Mouse (Mus musculus): ENCODE measurements around the gene Tmem63b. TPM values are rescaled to one million over a fixed set of nuclear protein-coding genes. Genes with fewer than 3 reads are reported as not detected.

Tmem63b gene
- total RNA-seq, 2 experiments from 2014 or later, result 178 to 186 TPM

Other genes with a start within 250 kb of the Tmem63b start
- 1 to 10 TPM; 5.2 to 6.1 TPM for gene Spats1, start 211.5 kb downstream of the Tmem63b start, total RNA-seq (2021)
- 10 to 100 TPM; 23.0 to 24.6 TPM for gene Aars2, start 180.1 kb downstream of the Tmem63b start, total RNA-seq (2021)
- gene Tcte1, start 163.5 kb downstream of the Tmem63b start, total RNA-seq (2021), result 1 to 10 TPM; 1.1 to 1.3 TPM
- gene Tmem151b, start 137.2 kb downstream of the Tmem63b start, total RNA-seq (2021), result 100 to 1,000 TPM; 118 to 128 TPM
- 1 to 10 TPM; 1.6 to 2.0 TPM for gene Nfkbie, start 131.2 kb downstream of the Tmem63b start, total RNA-seq (2021)
- gene Slc35b2, start 123.0 kb downstream of the Tmem63b start, total RNA-seq (2021), result 10 to 100 TPM; 30.3 to 32.2 TPM
- 1,000 to 10,000 TPM; 1,565 to 1,601 TPM for gene Hsp90ab1, start 113.6 kb downstream of the Tmem63b start, total RNA-seq (2021)
- gene Slc29a1, start 87.3 kb downstream of the Tmem63b start, total RNA-seq (2021), result 10 to 100 TPM; 16.8 to 18.8 TPM
- not detected for gene Mymx, start 84.8 kb downstream of the Tmem63b start, total RNA-seq (2021)
- under 1 TPM; 0.18 to 0.21 TPM for gene Capn11, start 27.6 kb downstream of the Tmem63b start, total RNA-seq (2021)
- 10 to 100 TPM; 39.5 to 41.2 TPM for gene Mrpl14, start 583 bp downstream of the Tmem63b start, total RNA-seq (2021)
- gene 1600014C23Rik, start 46.9 kb upstream of the Tmem63b start, total RNA-seq (2021), result under 1 TPM in 1 of 2 experiments, not detected in 1; 0.73 TPM

Data from left cerebral cortex, postnatal 25 days (tissue).